Comparison of ENCODE assay signal across 8 mouse cellular contexts in genomic region chr13:44730939-44731551, GRCm38 (mm10). TPM values are rescaled to one million over a fixed set of nuclear protein-coding genes. Genes with fewer than 3 reads are reported as not detected.
DNase-seq lines count a peak whose midpoint lies in the region; ATAC-seq and TF ChIP-seq lines count a peak whose summit lies in the region.

No protein-coding gene starts in this region.

- ATAC-seq in embryonic facial prominence, embryonic 12.5 days (ENCODE audit: insufficient number of reproducible peaks, insufficient read depth, low FRiP score, low TSS enrichment) = peak; percentile 78
- ATAC-seq in limb, embryonic 12.5 days (ENCODE audit: insufficient number of reproducible peaks, insufficient read depth, low FRiP score, low TSS enrichment, low read depth) = peak; percentile 79
- ATAC-seq in midbrain, embryonic 14.5 days (ENCODE audit: low FRiP score, low TSS enrichment) = peak; percentile 81

- DNase-seq in 3134 (ENCODE audit: extremely low read depth, insufficient read length, low spot score) = peak; percentile 90
- peak; percentile 90 to 93 for DNase-seq in adrenal gland, postnatal 36 days
- peak; percentile 94 for DNase-seq in heart, adult 18-20 months
- peak; percentile 96 for DNase-seq in kidney, adult 2 months
- DNase-seq in midbrain, embryonic 14.5 days = peak; percentile 93
- DNase-seq in spleen, adult 12 weeks (ENCODE audit: low spot score) = peak; percentile 84

- peaks cover 25% of the 10 kb centered on the region; the same call in 1 of the 2 replicates for H3K4me1 ChIP-seq in embryonic facial prominence, embryonic 12.5 days
- peaks cover 15% of the 10 kb centered on the region for H3K4me1 ChIP-seq in kidney, adult 2 months (ENCODE audit: control insufficient read depth, insufficient read depth, low read length)
- H3K4me1 ChIP-seq in limb, embryonic 12.5 days (replicated peaks) = peaks cover 36% of the 10 kb centered on the region
- H3K4me1 ChIP-seq in midbrain, embryonic 14.5 days (ENCODE audit: control insufficient read depth, insufficient read depth, low read length) = peaks cover 16% of the 10 kb centered on the region; the same call in 1 of the 2 replicates

- peak; percentile 96 for TF ChIP-seq POLR2A in kidney, adult 2 months (IDR thresholded peaks at IDR 0.05; ENCODE audit: low read depth, low read length)

- TF ChIP-seq CTCF in kidney, adult 2 months (conservative IDR thresholded peaks at IDR 0.05; ENCODE audit: insufficient read depth, insufficient read length, low read depth, low read length) = no peak

- no peaks in the 10 kb centered on the region for H3K9me3 ChIP-seq in embryonic facial prominence, embryonic 12.5 days
- H3K9me3 ChIP-seq in limb, embryonic 12.5 days = no peaks in the 10 kb centered on the region
- H3K9me3 ChIP-seq in midbrain, embryonic 14.5 days (ENCODE audit: control insufficient read depth, low read length) = no peaks in the 10 kb centered on the region

- peak overlapping the region; percentile 75 for H3K4me2 ChIP-seq in embryonic facial prominence, embryonic 12.5 days (replicated peaks)
- H3K4me2 ChIP-seq in limb, embryonic 12.5 days = peak overlapping the region; percentile 79
- H3K4me2 ChIP-seq in midbrain, embryonic 14.5 days (ENCODE audit: low read length) = peak overlapping the region; percentile 60

- H3K36me3 ChIP-seq in embryonic facial prominence, embryonic 12.5 days = no peaks in the 10 kb centered on the region
- H3K36me3 ChIP-seq in kidney, adult 2 months (ENCODE audit: control insufficient read depth, insufficient read depth, low read length) = no peaks in the 10 kb centered on the region
- no peaks in the 10 kb centered on the region for H3K36me3 ChIP-seq in limb, embryonic 12.5 days
- H3K36me3 ChIP-seq in midbrain, embryonic 14.5 days (ENCODE audit: control insufficient read depth, insufficient read depth, low read length) = no peaks in the 10 kb centered on the region

- H3K4me3 ChIP-seq in embryonic facial prominence, embryonic 12.5 days = peak overlapping the region; percentile 52
- peak overlapping the region; percentile 83 for H3K4me3 ChIP-seq in kidney, adult 2 months (ENCODE audit: insufficient read depth, low read depth, low read length)
- H3K4me3 ChIP-seq in limb, embryonic 12.5 days (replicated peaks) = peak overlapping the region; percentile 75
- H3K4me3 ChIP-seq in midbrain, embryonic 14.5 days (replicated peaks; ENCODE audit: low read depth, low read length) = peak overlapping the region; percentile 72

- no peaks in the 10 kb centered on the region for H3K27me3 ChIP-seq in embryonic facial prominence, embryonic 12.5 days
- H3K27me3 ChIP-seq in kidney, adult 2 months (replicated peaks; ENCODE audit: control insufficient read depth, insufficient read depth, low read length) = no peaks in the 10 kb centered on the region
- H3K27me3 ChIP-seq in limb, embryonic 12.5 days = no peaks in the 10 kb centered on the region
- H3K27me3 ChIP-seq in midbrain, embryonic 14.5 days (ENCODE audit: control insufficient read depth, insufficient read depth, low read length) = no peaks in the 10 kb centered on the region

- WGBS in embryonic facial prominence, embryonic 12.5 days = under 1% methylated on average over 40 of the region's 41 CpGs
- 1% methylated on average over 36 of the region's 41 CpGs for WGBS in kidney, adult 2 months
- under 1% methylated on average over 38 of the region's 41 CpGs for WGBS in limb, embryonic 12.5 days
- WGBS in midbrain, embryonic 14.5 days = 1% methylated on average over 38 of the region's 41 CpGs

- peak overlapping the region; percentile 52 for H3K9ac ChIP-seq in embryonic facial prominence, embryonic 12.5 days
- H3K9ac ChIP-seq in limb, embryonic 12.5 days (replicated peaks) = peak overlapping the region; percentile 85
- H3K9ac ChIP-seq in midbrain, embryonic 14.5 days (replicated peaks; ENCODE audit: low read length) = peak overlapping the region; percentile 86

- H3K27ac ChIP-seq in embryonic facial prominence, embryonic 12.5 days = peak overlapping the region; percentile 81
- peak overlapping the region; percentile 100 for H3K27ac ChIP-seq in kidney, adult 2 months (ENCODE audit: insufficient read depth, low read depth, low read length)
- peak overlapping the region; percentile 94 for H3K27ac ChIP-seq in limb, embryonic 12.5 days
- H3K27ac ChIP-seq in midbrain, embryonic 14.5 days (replicated peaks; ENCODE audit: low read depth, low read length) = peak overlapping the region; percentile 96

RNA-seq across cellular contexts. Expression of gene Jarid2, which starts 1.8 kb away (rescaled TPM):
- 10 to 100 TPM; 35.8 to 40.6 TPM for total RNA-seq in adrenal gland, postnatal 36 days (2021)
- polyA plus RNA-seq in embryonic facial prominence, embryonic 12.5 days (2016; fragmentation: Nextera tagmentation; extraction: Ambion mirVana) = 48.3 and 54.0 TPM in 2 replicates
- 10 to 100 TPM; 15.8 to 16.6 TPM for total RNA-seq in heart, adult 18-20 months (2021)
- 10.5 and 11.3 TPM in 2 replicates for polyA plus RNA-seq in kidney, adult 2 months (2012; rRNA removed)
- polyA plus RNA-seq in limb, embryonic 12.5 days (2016; fragmentation: Nextera tagmentation; extraction: Ambion mirVana) = 57.4 and 63.8 TPM in 2 replicates
- 31.7 and 35.7 TPM in 2 replicates for polyA plus RNA-seq in midbrain, embryonic 14.5 days (2014; fragmentation: Nextera tagmentation; extraction: Ambion mirVana)

Comparison
In these comparisons a context has a peak if more than half of its experiments do, and no peak if none do; other contexts are left out.
1. Peak in every context shown above with its lines: DNase-seq, ATAC-seq, H3K4me3 ChIP-seq and H3K27ac ChIP-seq.